Mouse (Mus musculus) testis, adult 2 months (tissue): ENCODE measurements around the gene Gsk3b.

ENCODE experiments used
- CTCF ChIP-seq: fragments of 200-500 bp; IDR thresholded peaks from 2 replicates; pipeline ENCODE4 v1.5.1; 2012; ENCODE audit warnings: low read depth, mild to moderate bottlenecking, inconsistent platforms, low read length, moderate library complexity; ENCODE audit not compliant: control insufficient read depth, insufficient read depth, insufficient replicate concordance
- POLR2A ChIP-seq: fragments of 200-500 bp; IDR thresholded peaks from 2 replicates; pipeline ENCODE4 v1.6.1; 2012; ENCODE audit warnings: low read depth, mild to moderate bottlenecking, inconsistent platforms, low read length, moderate library complexity; ENCODE audit not compliant: control insufficient read depth

DNA sequence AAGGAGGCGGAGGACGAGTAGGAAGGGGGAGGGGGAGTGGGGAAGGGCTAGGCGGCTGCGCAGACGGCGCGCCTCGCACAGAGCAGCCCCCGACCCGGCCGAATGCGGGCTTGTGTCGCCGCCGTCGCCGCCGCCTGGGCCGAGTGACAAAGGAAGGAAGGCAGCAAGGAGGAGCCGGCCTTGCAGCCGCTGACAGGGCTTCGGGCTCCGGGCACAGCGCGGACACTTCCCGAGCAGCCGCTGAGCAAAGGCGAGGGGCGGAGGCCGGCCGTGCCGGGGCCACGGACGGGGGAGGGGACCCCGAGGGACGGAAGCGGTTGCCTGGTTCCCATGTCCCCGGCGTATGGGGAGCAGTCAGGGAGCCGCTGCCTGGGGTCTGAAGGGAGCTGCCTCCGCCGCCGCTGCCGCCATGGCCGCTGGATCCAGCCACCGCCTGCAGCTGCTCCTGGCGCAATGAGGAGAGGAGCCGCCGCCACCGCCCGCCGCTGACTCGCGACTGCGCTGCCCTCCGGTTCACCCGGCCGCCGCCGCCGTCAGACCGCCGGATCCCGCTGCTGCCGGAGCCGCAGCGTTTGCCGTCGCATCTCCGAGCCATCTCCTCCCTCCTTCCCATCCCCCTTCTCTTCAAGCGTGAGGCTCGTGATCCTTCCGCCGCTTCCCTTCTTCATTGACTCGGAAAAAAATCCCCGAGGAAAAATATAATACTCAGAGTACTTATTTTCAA lies 808 bp downstream of the Gsk3b start:
- TF ChIP-seq POLR2A, result peak; percentile 48; the same call in 1 of the 2 replicates
- no peak for TF ChIP-seq CTCF
